Mouse (Mus musculus) MN1 (cell line): ENCODE results near the gene Lrp8.
A peak's percentile ranks its signal among the peaks of the same experiment; 100 is the strongest.

ENCODE experiments used
- DNase-seq: peaks from one replicate; pipeline ENCODE4 v3.0.0-alpha.2; 2016; ENCODE audit warnings: low spot score

Gene Lrp8

GRCm38 (mm10) chr4:107802185-107802449 lies at the start of gene Lrp8:
Gene Lrp8 (plus strand): TSS chr4:107802261.
- no peak for DNase-seq

- no peak for DNase-seq
Observed at GRCm38 (mm10) chr4:107756222-107756621, 45.8 kb upstream of the Lrp8 start.

- no peak for DNase-seq
Observed at GRCm38 (mm10) chr4:107757487-107758470, 44.3 kb upstream of the Lrp8 start.

- no peak for DNase-seq
Observed at GRCm38 (mm10) chr4:107758938-107759337, 43.1 kb upstream of the Lrp8 start.

GRCm38 (mm10) chr4:107763001-107763400 lies 39.1 kb upstream of the Lrp8 start:
- DNase-seq: no peak

- no peak for DNase-seq
Observed at GRCm38 (mm10) chr4:107763598-107763997, 38.5 kb upstream of the Lrp8 start.

GRCm38 (mm10) chr4:107765196-107765813 lies 36.8 kb upstream of the Lrp8 start:
- DNase-seq: no peak

GRCm38 (mm10) chr4:107766182-107766581 lies 35.9 kb upstream of the Lrp8 start:
- no peak for DNase-seq

GRCm38 (mm10) chr4:107772122-107772825 lies 29.8 kb upstream of the Lrp8 start:
- DNase-seq: no peak

- no peak for DNase-seq
Observed at GRCm38 (mm10) chr4:107774868-107775267, 27.2 kb upstream of the Lrp8 start.

GRCm38 (mm10) chr4:107775672-107776071 lies 26.4 kb upstream of the Lrp8 start:
- no peak for DNase-seq

GRCm38 (mm10) chr4:107776990-107777673 lies 24.9 kb upstream of the Lrp8 start:
- no peak for DNase-seq

GRCm38 (mm10) chr4:107783541-107783940 lies 18.5 kb upstream of the Lrp8 start:
- DNase-seq: no peak

- DNase-seq: no peak
Observed at GRCm38 (mm10) chr4:107788841-107789240, 13.2 kb upstream of the Lrp8 start.

- no peak for DNase-seq
Observed at GRCm38 (mm10) chr4:107800801-107801200, 1.3 kb upstream of the Lrp8 start.

GRCm38 (mm10) chr4:107801366-107802184 lies 486 bp upstream of the Lrp8 start:
- DNase-seq: peak; percentile 75

- DNase-seq: peak; percentile 25
Observed at GRCm38 (mm10) chr4:107802450-107803331, 630 bp downstream of the Lrp8 start.

GRCm38 (mm10) chr4:107803351-107804106 lies 1.5 kb downstream of the Lrp8 start:
- peak; percentile 90 for DNase-seq

- DNase-seq: no peak
Observed at GRCm38 (mm10) chr4:107805491-107805890, 3.4 kb downstream of the Lrp8 start.

GRCm38 (mm10) chr4:107807796-107808195 lies 5.7 kb downstream of the Lrp8 start:
- DNase-seq: no peak
